Mouse (Mus musculus) erythroblast, embryonic 14.5 days (primary cell): ENCODE results near the gene Lsp1. TPM values are rescaled to one million over a fixed set of nuclear protein-coding genes. Genes with fewer than 3 reads are reported as not detected.

ENCODE experiments used
- H3K27me3 ChIP-seq: 2 replicates; pipeline ENCODE4 v1.6.1; 2012; ENCODE audit warnings: inconsistent platforms; ENCODE audit not compliant: control insufficient read depth
- H3K36me3 ChIP-seq: 2 replicates; pipeline ENCODE4 v1.6.1; 2012; ENCODE audit warnings: mild to moderate bottlenecking, inconsistent platforms; ENCODE audit not compliant: control insufficient read depth
- H3K4me1 ChIP-seq: 2 replicates; pipeline ENCODE4 v1.6.1; 2012; ENCODE audit warnings: inconsistent platforms; ENCODE audit not compliant: control insufficient read depth
- H3K4me3 ChIP-seq: replicated peaks from 2 replicates; pipeline ENCODE3; 2012; ENCODE audit warnings: moderate library complexity, mild to moderate bottlenecking, inconsistent platforms
- H3K9me3 ChIP-seq: 2 replicates; pipeline ENCODE4 v1.6.1; 2012; ENCODE audit warnings: low read length, inconsistent platforms, mixed read lengths; ENCODE audit not compliant: control insufficient read depth
- GATA1 ChIP-seq: IDR thresholded peaks from 2 replicates; pipeline ENCODE4 v1.6.1; 2012; ENCODE audit warnings: low read length, inconsistent platforms, mixed read lengths
- TAL1 ChIP-seq: IDR thresholded peaks from 3 replicates; pipeline ENCODE4 v1.6.1; 2012; ENCODE audit warnings: low read length, inconsistent platforms, mixed read lengths
- polyA plus RNA-seq: library from polyadenylated mRNA; stranded (reverse); fragments of >175 nt; gene quantifications from 2 replicates; pipeline ENCODE4 v1.2.3, GENCODE M21; 2012

The Lsp1 gene
- polyA plus RNA-seq = 0.05 and 0.21 TPM in 2 replicates

DNA sequence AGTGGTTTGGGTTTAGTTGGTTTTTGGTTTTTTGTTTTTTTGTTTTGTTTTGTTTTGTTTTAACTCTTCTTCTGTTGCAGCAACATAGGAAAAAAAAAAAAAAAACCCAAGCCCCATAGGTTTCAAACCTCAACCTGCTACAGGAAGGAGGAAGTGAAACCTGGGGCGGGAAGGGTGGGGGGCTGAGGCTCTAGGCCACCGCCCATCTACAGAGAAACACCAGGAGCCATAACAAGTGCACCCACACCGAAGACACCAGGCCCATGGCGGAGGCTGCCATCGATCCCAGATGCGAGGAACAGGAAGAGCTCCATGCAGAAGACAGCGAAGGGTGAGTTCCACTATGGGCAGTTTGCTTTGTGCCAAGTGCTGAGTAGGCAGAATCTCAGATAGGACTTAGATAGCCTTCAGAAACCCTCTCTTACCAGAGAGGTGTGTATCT lies at the start of gene Lsp1:
TSS of gene Lsp1 (plus strand) at position 174 of the 442 bp plus-strand sequence.
- TF ChIP-seq GATA1 (no peak), TAL1 (no peak)
- Histone ChIP-seq H3K4me3 (no peak within 1 kb of the TSS), H3K27me3 (peaks cover 5% of the 10 kb centered on the region; the same call in 1 of the 2 replicates), H3K9me3 (no peaks in the 10 kb centered on the region), H3K36me3 (no peaks in the 10 kb centered on the region), H3K4me1 (no peaks in the 10 kb centered on the region)

DNA sequence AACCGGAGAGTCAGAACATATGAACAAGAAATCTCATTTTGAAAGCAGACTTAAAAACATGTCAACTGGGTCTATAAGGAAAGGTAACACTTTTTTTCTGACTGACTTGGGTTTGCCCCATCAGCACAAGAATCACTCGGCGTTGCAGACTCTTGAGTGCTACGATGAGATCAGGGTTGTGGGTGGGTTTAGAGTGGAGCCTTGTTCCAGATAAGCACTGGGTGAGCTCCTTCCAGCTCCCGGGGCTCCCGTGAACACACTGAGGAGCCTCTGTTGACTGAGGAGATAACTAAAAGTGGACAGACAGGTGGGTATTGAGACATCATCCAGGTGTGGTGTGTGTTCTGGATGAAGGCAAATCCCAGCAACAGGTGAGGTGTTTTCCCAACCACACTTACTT lies 47.3 kb upstream of the Lsp1 start:
- peaks cover under 1% of the 10 kb centered on the region; the same call in 1 of the 2 replicates for H3K36me3 ChIP-seq
- peaks cover 46% of the 10 kb centered on the region for H3K4me1 ChIP-seq
- no peak overlapping the region for H3K4me3 ChIP-seq
- H3K9me3 ChIP-seq = no peaks in the 10 kb centered on the region
- no peaks in the 10 kb centered on the region for H3K27me3 ChIP-seq
- TF ChIP-seq TAL1 = no peak
- TF ChIP-seq GATA1 = no peak

DNA sequence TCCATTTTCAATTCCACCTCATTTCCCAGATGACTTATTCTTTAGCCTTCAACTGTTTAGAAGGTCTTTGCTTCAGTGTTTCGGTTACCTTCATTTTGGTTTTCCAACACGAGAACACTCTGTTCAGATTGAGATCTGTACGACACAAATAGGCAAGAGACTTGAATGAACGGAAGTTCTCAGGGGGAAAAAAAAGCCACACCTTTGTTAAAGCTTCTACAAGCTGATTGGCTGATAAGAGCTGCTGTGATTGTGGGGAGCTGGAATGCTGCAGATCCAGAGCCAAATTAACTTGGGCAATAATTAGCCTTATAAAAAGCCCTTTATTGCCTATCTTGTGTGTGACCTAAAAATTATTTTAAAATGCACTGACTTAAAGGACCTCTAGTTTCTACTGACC lies 45.3 kb upstream of the Lsp1 start:
- peaks cover 7% of the 10 kb centered on the region for H3K9me3 ChIP-seq
- peaks cover 9% of the 10 kb centered on the region for H3K36me3 ChIP-seq
- H3K4me3 ChIP-seq = no peak overlapping the region
- H3K27me3 ChIP-seq = no peaks in the 10 kb centered on the region
- H3K4me1 ChIP-seq = peaks cover 53% of the 10 kb centered on the region
- TF ChIP-seq GATA1 = no peak
- no peak for TF ChIP-seq TAL1

DNA sequence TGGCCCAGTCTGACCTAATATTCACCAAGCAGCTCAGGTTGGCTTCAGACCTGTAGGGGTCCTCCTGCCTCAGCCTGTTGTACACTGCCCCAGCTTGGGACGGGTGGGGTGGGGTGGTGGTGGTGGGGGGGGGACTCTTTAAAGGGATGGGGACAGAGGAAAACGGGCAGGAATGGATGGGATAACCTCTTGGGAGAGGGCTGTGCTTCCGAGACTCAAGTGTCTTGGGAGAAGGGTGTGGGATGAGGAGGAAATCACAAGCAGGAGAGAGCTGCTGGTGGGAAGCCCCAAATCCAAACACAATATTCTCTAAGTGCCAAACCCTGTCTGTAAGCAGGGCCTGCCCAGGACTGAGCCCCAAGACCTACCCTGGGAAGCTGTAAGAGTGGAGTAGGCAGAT lies 44.4 kb upstream of the Lsp1 start:
- TF ChIP-seq GATA1 (no peak), TAL1 (no peak)

DNA sequence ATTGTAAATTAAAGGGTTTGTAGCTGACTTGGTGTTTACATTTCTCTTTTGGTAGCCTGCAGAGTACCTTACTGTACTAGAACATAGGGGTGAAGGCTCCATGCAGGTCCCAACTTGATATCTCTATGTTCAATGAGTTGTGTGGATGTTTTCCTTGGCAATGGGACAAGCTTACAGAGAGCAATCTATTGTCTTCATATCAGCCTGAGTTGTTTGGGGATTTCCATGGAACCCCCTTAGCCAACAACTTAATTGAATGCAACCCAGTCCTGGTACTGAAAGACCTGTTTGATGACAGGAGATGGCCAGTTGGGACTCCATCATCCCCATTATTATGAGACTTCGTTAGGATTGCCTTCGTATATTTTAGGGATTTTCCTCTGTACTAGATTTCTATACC lies 42.6 kb upstream of the Lsp1 start:
- Histone ChIP-seq H3K4me1 (peaks cover 72% of the 10 kb centered on the region), H3K27me3 (no peaks in the 10 kb centered on the region), H3K36me3 (peaks cover 9% of the 10 kb centered on the region), H3K9me3 (peaks cover 7% of the 10 kb centered on the region), H3K4me3 (no peak overlapping the region)
- TF ChIP-seq GATA1 = no peak
- no peak for TF ChIP-seq TAL1

More for the DNA sequence above, 44.4 kb upstream of the Lsp1 start:
- peaks cover 9% of the 10 kb centered on the region for H3K36me3 ChIP-seq
- no peaks in the 10 kb centered on the region for H3K27me3 ChIP-seq
- H3K4me1 ChIP-seq = peaks cover 62% of the 10 kb centered on the region
- H3K4me3 ChIP-seq = no peak overlapping the region
- peaks cover 7% of the 10 kb centered on the region for H3K9me3 ChIP-seq

DNA sequence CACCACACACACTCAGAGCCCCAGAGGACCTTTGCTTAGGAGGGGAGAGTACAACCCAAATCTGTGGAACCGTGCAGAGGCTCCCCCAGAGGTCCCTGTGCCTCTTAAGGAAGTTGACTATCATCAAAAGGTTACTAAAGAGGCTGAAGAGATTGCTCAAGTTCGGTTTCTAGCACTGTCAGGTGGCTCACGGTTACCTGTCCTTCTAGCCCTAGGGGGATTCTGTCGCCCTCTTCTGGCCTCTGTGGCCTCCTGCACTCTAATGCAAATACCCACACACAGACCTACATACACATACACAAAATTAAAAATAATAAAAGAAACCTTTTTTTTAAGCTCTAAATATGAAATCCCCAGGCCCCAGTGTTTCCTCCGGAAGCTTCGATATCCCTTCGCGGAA lies 41.9 kb upstream of the Lsp1 start:
- peaks cover 7% of the 10 kb centered on the region for H3K9me3 ChIP-seq
- H3K36me3 ChIP-seq = peaks cover 9% of the 10 kb centered on the region
- no peak overlapping the region for H3K4me3 ChIP-seq
- TF ChIP-seq TAL1 (no peak), GATA1 (no peak)
- H3K4me1 ChIP-seq = peaks cover 69% of the 10 kb centered on the region
- H3K27me3 ChIP-seq = no peaks in the 10 kb centered on the region

DNA sequence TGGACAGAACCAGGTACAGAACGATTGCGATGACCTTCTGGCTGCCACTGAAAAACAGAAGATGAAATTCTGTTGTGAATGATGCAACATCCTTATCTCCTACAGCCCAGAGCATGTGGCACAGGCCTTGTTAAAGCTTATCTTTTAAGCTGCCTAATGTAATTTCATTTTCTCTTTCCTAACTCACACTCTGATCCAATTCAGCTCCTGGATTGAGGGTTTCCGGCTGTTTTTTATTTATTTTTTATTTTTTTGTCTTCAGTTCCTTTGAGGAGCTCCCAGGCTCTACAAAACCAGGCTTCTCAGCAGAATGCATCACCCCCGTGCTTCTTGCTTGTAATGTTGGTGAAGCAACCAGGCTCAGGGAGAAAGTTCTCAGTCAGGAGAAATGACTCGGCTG lies 40.7 kb upstream of the Lsp1 start:
- peak; percentile 67 for TF ChIP-seq TAL1
- peak; percentile 92 for TF ChIP-seq GATA1
- Histone ChIP-seq H3K27me3 (no peaks in the 10 kb centered on the region), H3K36me3 (peaks cover 9% of the 10 kb centered on the region), H3K4me3 (peak overlapping the region; percentile 54), H3K4me1 (peaks cover 64% of the 10 kb centered on the region), H3K9me3 (peaks cover 7% of the 10 kb centered on the region)

DNA sequence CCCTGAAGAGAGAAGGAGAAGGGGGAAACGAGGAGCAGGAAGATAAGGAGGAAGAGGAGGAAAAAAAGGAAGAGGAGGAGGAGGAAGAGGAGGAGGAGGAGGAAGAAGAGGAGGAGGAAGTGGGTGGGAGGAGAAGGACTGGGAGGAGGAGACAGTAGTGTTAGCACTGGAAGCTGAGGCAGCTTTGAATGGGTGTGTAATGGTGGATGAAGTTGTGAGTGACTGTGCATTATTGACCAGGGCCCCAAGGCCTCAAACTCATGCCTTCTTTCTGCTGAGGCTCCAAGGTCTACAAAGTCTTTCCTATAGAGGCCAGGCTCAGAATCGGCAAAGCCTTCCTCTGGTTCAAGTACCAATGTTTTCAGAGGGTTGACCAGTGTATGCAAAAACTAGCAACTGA lies 38.8 kb upstream of the Lsp1 start:
- no peak for TF ChIP-seq GATA1
- no peak for TF ChIP-seq TAL1
- peaks cover 62% of the 10 kb centered on the region for H3K4me1 ChIP-seq
- H3K27me3 ChIP-seq = no peaks in the 10 kb centered on the region
- H3K9me3 ChIP-seq = peaks cover 7% of the 10 kb centered on the region
- peaks cover 9% of the 10 kb centered on the region for H3K36me3 ChIP-seq
- H3K4me3 ChIP-seq = no peak overlapping the region

DNA sequence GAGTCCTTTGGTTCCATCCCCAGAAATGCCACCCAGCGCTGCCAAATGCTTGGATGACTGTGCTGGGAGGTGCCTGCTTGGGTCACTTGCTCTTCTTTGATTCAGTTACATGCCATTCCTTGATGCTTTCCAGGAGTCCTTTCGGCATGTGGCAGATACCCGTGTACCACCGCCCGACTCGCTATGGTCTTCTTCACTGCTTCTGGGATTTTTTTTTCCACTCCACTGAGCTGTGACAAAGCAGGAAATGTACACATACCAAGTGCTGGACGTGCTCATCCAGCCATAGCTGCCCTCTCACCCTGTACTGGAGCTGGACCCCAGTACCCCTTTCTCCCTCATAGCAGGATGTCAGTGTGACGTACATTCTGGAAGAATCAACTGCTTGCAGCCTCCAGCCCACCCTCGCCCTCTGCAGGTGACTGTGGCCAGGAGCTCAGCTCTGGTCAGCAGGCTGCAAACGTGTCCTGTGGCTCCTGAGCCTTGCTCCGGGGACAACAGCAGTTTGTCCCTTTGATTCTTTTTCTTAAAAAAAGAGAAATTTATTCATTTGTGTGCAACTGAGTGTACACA lies 34.9 kb upstream of the Lsp1 start:
- Histone ChIP-seq H3K27me3 (peaks cover 21% of the 10 kb centered on the region), H3K36me3 (no peaks in the 10 kb centered on the region; the same call in 1 of the 2 replicates), H3K4me3 (no peak overlapping the region), H3K9me3 (no peaks in the 10 kb centered on the region), H3K4me1 (peaks cover 26% of the 10 kb centered on the region)
- TF ChIP-seq TAL1 (no peak), GATA1 (no peak)

DNA sequence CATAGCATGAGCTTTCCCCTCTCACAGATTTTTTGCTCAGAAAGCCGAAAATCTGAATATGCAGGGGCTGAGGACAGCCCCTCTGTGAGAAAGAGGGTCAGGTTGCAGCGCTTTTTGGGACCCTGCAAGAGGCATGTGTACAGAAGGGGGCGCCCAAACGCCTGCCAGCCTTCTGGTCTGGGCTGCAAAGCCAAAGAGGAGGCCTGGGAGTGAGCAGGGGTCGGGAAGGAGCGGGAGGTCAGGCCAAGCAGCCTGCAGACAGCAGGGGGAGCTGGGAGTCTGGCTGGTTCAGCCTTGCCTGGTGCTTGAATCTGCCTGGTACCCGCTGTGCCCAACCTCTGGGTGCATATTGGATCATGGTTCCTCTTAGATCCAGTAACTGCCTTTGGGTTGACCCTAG lies 32.4 kb upstream of the Lsp1 start:
- H3K9me3 ChIP-seq = no peaks in the 10 kb centered on the region
- no peak for TF ChIP-seq GATA1
- no peak for TF ChIP-seq TAL1
- H3K27me3 ChIP-seq = peaks cover 28% of the 10 kb centered on the region
- H3K4me3 ChIP-seq = no peak overlapping the region
- H3K4me1 ChIP-seq = peaks cover 1% of the 10 kb centered on the region
- no peaks in the 10 kb centered on the region for H3K36me3 ChIP-seq
